ENCODE assay signal across 8 mouse cellular contexts in genomic region chr1:64690213-64691013, GRCm38 (mm10). TPM values are rescaled to one million over a fixed set of nuclear protein-coding genes. Genes with fewer than 3 reads are reported as not detected.
A peak's percentile ranks its signal among the peaks of the same experiment; 100 is the strongest.
DNase-seq lines count a peak whose midpoint lies in the region; ATAC-seq and TF ChIP-seq lines count a peak whose summit lies in the region.

Gene Ccnyl1, plus strand, starts transcription at chr1:64690455.

- peak; percentile 38; the same call in 1 of the 2 replicates for TF ChIP-seq POLR2A in bone marrow macrophage, adult 2 months (IDR thresholded peaks at IDR 0.05; ENCODE audit: borderline replicate concordance, low read depth, low read length)
- TF ChIP-seq POLR2A in embryonic fibroblast, embryonic 13.5 days (IDR thresholded peaks at IDR 0.05; ENCODE audit: low read depth, low read length), result peak; percentile 88

- H3K4me2 ChIP-seq in kidney, embryonic 14.5 days (replicated peaks; ENCODE audit: low read depth, low read length), result peak within 1 kb of the TSS; percentile 87
- peak within 1 kb of the TSS; percentile 92 for H3K4me2 ChIP-seq in limb, embryonic 15.5 days

- DNase-seq in A20 (ENCODE audit: low read depth, low spot score), result peak; percentile 99
- peak; percentile 98 to 99 for DNase-seq in heart, adult 9 months (ENCODE audit: low spot score in 2 of 2)
- DNase-seq in monocyte, adult 2 months (ENCODE audit: low read depth in 1 of 2, low spot score in 2 of 2), result peak; percentile 97
- DNase-seq in spleen, postnatal 36 days (ENCODE audit: low spot score in 2 of 2), result peak; percentile 98 to 99

- H3K4me1 ChIP-seq in bone marrow macrophage, adult 2 months (ENCODE audit: control insufficient read depth, insufficient read depth, low read length), result no peaks in the 10 kb centered on the region; the same call in 1 of the 2 replicates
- peaks cover 2% of the 10 kb centered on the region for H3K4me1 ChIP-seq in embryonic fibroblast, embryonic 13.5 days (ENCODE audit: control insufficient read depth, insufficient read depth, low read length)
- peaks cover 6% of the 10 kb centered on the region for H3K4me1 ChIP-seq in kidney, embryonic 14.5 days (ENCODE audit: control insufficient read depth, insufficient read depth, low read length)
- H3K4me1 ChIP-seq in limb, embryonic 15.5 days, result peaks cover 13% of the 10 kb centered on the region

- peak; percentile 99 for ATAC-seq in kidney, embryonic 14.5 days (ENCODE audit: low FRiP score, low TSS enrichment)
- ATAC-seq in limb, embryonic 15.5 days (ENCODE audit: insufficient number of reproducible peaks, low FRiP score, low TSS enrichment, low read depth), result peak; percentile 100

- TF ChIP-seq CTCF in bone marrow macrophage, adult 2 months (IDR thresholded peaks at IDR 0.05; ENCODE audit: low read depth, low read length), result no peak
- TF ChIP-seq CTCF in embryonic fibroblast, embryonic 13.5 days (IDR thresholded peaks at IDR 0.05; ENCODE audit: borderline replicate concordance, insufficient read depth, low read length), result no peak

- WGBS in kidney, embryonic 14.5 days, result 1% methylated on average over 69 of the region's 71 CpGs
- WGBS in limb, embryonic 15.5 days, result under 1% methylated on average over 70 of the region's 71 CpGs

- H3K9ac ChIP-seq in kidney, embryonic 14.5 days (ENCODE audit: low read depth, low read length), result peak within 1 kb of the TSS; percentile 85
- peak within 1 kb of the TSS; percentile 84 for H3K9ac ChIP-seq in limb, embryonic 15.5 days

- H3K27me3 ChIP-seq in kidney, embryonic 14.5 days (ENCODE audit: control insufficient read depth, insufficient read depth, low read length), result no peaks in the 10 kb centered on the region
- H3K27me3 ChIP-seq in limb, embryonic 15.5 days, result no peaks in the 10 kb centered on the region

- peak within 1 kb of the TSS; percentile 91 for H3K4me3 ChIP-seq in bone marrow macrophage, adult 2 months (ENCODE audit: insufficient read depth, low read length)
- H3K4me3 ChIP-seq in embryonic fibroblast, embryonic 13.5 days (ENCODE audit: insufficient read depth, low read length), result peak within 1 kb of the TSS; percentile 95
- peak within 1 kb of the TSS; percentile 91 for H3K4me3 ChIP-seq in kidney, embryonic 14.5 days (ENCODE audit: low read length)
- peak within 1 kb of the TSS; percentile 89 for H3K4me3 ChIP-seq in limb, embryonic 15.5 days

- no peaks in the 10 kb centered on the region for H3K36me3 ChIP-seq in kidney, embryonic 14.5 days (ENCODE audit: control insufficient read depth, insufficient read depth, low read length)
- H3K36me3 ChIP-seq in limb, embryonic 15.5 days, result no peaks in the 10 kb centered on the region

- H3K9me3 ChIP-seq in kidney, embryonic 14.5 days (ENCODE audit: control insufficient read depth, low read length), result no peaks in the 10 kb centered on the region
- no peaks in the 10 kb centered on the region for H3K9me3 ChIP-seq in limb, embryonic 15.5 days

- H3K27ac ChIP-seq in bone marrow macrophage, adult 2 months (ENCODE audit: insufficient read depth, low read depth, low read length), result peak within 1 kb of the TSS; percentile 14; the same call in 1 of the 2 replicates
- peak within 1 kb of the TSS; percentile 52 for H3K27ac ChIP-seq in embryonic fibroblast, embryonic 13.5 days (ENCODE audit: insufficient read depth, low read length)
- H3K27ac ChIP-seq in kidney, embryonic 14.5 days (ENCODE audit: low read depth, low read length), result peak within 1 kb of the TSS; percentile 73; the same call in 1 of the 2 replicates
- peak within 1 kb of the TSS; percentile 73; the same call in 1 of the 2 replicates for H3K27ac ChIP-seq in limb, embryonic 15.5 days

RNA-seq across cellular contexts. Expression of gene Ccnyl1, which starts in this region (rescaled TPM):
- polyA plus RNA-seq in bone marrow macrophage, adult 2 months (2012; ENCODE audit: insufficient read depth, insufficient read length, missing spikeins), result 8.3 and 8.5 TPM in 2 replicates
- 67.5 and 92.0 TPM in 2 replicates for polyA plus RNA-seq in embryonic fibroblast, embryonic 13.5 days (2011; ENCODE audit: insufficient read length, low read depth, missing spikeins)
- 9.0 and 11.3 TPM in 2 replicates for polyA plus RNA-seq in kidney, embryonic 14.5 days (2014; fragmentation: Nextera tagmentation; extraction: Ambion mirVana)
- 4.1 and 4.5 TPM in 2 replicates for polyA plus RNA-seq in limb, embryonic 15.5 days (2015; fragmentation: Nextera tagmentation; extraction: Ambion mirVana)

Comparison
In these comparisons a context has a peak if more than half of its experiments do, and no peak if none do; other contexts are left out.
1. Peak in every context shown above with its lines: DNase-seq, ATAC-seq, H3K4me3 ChIP-seq and H3K27ac ChIP-seq.
2. H3K27ac ChIP-seq: peak in every context shown above with its lines; median percentile 73 in kidney, embryonic 14.5 days; 73 in limb, embryonic 15.5 days; 52 in embryonic fibroblast, embryonic 13.5 days; 14 in bone marrow macrophage, adult 2 months.